Mouse (Mus musculus) erythroblast, embryonic 14.5 days (primary cell): ENCODE data around the gene Aldh4a1.

ENCODE experiments used
- GATA1 ChIP-seq: IDR thresholded peaks from 2 replicates; pipeline ENCODE4 v1.6.1; 2012; ENCODE audit warnings: low read length, inconsistent platforms, mixed read lengths
- TAL1 ChIP-seq: IDR thresholded peaks from 3 replicates; pipeline ENCODE4 v1.6.1; 2012; ENCODE audit warnings: low read length, inconsistent platforms, mixed read lengths

DNA sequence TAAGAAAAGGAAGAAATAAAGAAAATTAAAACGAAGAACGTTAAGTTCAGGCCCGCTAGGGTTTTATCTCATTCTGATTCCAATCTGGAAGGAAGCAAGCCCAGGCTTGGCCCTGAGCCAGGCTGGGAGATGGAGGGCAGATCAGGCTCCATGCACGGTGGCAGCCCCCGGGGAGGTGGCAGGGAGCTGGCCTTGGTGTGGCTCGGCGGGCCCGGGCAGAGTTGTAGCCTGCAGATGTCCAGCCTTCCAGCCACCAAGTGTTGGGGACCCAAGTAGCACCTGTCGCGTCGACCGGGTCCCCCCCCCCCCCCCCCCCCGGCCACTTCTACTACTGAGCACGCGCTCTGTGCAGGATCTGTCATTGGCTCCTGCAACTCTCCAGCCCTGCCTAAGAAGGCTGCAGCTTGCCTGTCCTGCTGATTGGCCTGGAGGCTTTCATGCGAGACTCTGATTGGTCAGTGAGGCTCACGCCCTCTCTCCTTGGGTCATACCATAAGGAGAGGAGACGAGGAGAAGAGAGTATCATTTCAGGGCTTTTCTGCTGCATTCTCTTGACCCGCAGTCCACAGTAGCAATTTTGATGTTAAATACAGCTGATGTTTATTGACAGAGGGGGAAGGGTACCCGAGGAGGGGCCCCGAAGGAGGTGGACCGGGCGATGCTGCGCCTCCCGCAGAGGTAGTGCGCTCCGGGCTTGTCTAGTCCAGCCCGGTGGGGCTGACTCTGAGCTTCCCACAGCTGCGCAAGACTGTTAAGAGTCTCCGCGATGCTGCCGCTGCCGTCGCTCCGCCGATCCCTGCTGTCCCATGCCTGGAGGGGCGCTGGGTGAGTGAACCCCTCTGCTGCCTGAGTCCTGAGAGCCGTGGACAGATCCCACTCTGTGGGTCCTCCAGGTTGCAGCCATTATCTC, at the start of gene Aldh4a1:
- TF ChIP-seq TAL1 (peak; percentile 57; the same call in 2 of the 3 replicates), GATA1 (no peak)
